Mouse (Mus musculus) heart, postnatal 0 days (tissue): Measurements from ENCODE around the gene Zfhx3.

ENCODE experiments used
- CTCF ChIP-seq: IDR thresholded peaks from 2 replicates; pipeline ENCODE4 v1.5.1; 2016; ENCODE audit warnings: antibody characterized with exemption, control low read depth, low read depth
- EP300 ChIP-seq: IDR thresholded peaks from 2 replicates; pipeline ENCODE4 v1.6.1; 2016; ENCODE audit warnings: antibody characterized with exemption, low read depth

GRCm38 (mm10) chr8:108870371-108870770 is 927.9 kb downstream of the Zfhx3 start:
- TF ChIP-seq CTCF (no peak), EP300 (no peak)
